Comparison of ENCODE assay signal across 30 mouse cellular contexts in the genomic region with DNA sequence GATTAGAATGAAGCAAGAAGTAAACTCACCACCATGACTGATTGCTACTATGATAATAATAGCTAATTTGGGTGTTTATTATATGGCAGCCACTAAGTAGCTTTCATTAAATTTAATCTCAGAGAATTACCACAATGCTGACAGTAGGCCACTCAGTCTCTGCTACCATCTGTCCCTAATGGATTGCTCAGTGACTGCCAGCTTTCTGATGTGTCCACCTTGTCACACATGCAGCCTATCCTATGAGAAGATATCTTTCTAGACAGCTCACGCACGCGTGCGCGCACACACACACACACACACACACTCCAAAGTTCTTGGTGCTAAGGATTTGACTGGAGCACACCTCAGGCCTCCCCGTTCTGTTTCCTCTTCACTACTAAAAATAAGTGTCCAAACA. TPM values are rescaled to one million over a fixed set of nuclear protein-coding genes. Genes with fewer than 3 reads are reported as not detected.
DNase-seq lines count a peak whose midpoint lies in the region; ATAC-seq and TF ChIP-seq lines count a peak whose summit lies in the region.
"Had no signal": no experiment of that assay in that cellular context is flagged by ENCODE, and none has a peak within 500 bp of the region (broad histone marks: within the 10 kb centered on the region; RNA-seq: fewer than 3 reads in every experiment).

No protein-coding gene starts in this region.

- 94% methylated on average over 6 of the region's 6 CpGs for WGBS in midbrain, postnatal 0 days
- WGBS in midbrain, embryonic 11.5 days, result 97% methylated on average over 6 of the region's 6 CpGs

- H3K4me3 ChIP-seq in midbrain, postnatal 0 days (ENCODE audit: low read depth, low read length), result no peak overlapping the region
- H3K4me3 ChIP-seq in midbrain, embryonic 11.5 days (ENCODE audit: low read depth, low read length), result no peak overlapping the region
- H3K4me3 ChIP-seq: embryonic facial prominence, embryonic 13.5 days; embryonic facial prominence, embryonic 15.5 days; erythroblast, embryonic 14.5 days; forebrain, embryonic 10.5 days; forebrain, embryonic 12.5 days had no signal

- H3K4me2 ChIP-seq in midbrain, postnatal 0 days (ENCODE audit: low read depth, low read length, poor library complexity, severe bottlenecking), result no peak overlapping the region
- no peak overlapping the region for H3K4me2 ChIP-seq in midbrain, embryonic 11.5 days
- H3K4me2 ChIP-seq: embryonic facial prominence, embryonic 13.5 days; embryonic facial prominence, embryonic 15.5 days; forebrain, embryonic 12.5 days had no signal

- H3K4me1 ChIP-seq in midbrain, postnatal 0 days (ENCODE audit: insufficient read depth, low read length), result no peaks in the 10 kb centered on the region
- no peaks in the 10 kb centered on the region for H3K4me1 ChIP-seq in midbrain, embryonic 11.5 days (ENCODE audit: control insufficient read depth, insufficient read depth, low read length)
- H3K4me1 ChIP-seq: forebrain, embryonic 10.5 days; forebrain, embryonic 12.5 days had no signal

- no peaks in the 10 kb centered on the region for H3K27me3 ChIP-seq in midbrain, postnatal 0 days (ENCODE audit: insufficient read depth, low read length)
- no peaks in the 10 kb centered on the region for H3K27me3 ChIP-seq in midbrain, embryonic 11.5 days (ENCODE audit: control insufficient read depth, insufficient read depth, low read length)
- H3K27me3 ChIP-seq: CH12.LX; embryonic facial prominence, embryonic 13.5 days; embryonic facial prominence, embryonic 15.5 days; forebrain, embryonic 12.5 days; Patski had no signal

- H3K36me3 ChIP-seq in midbrain, postnatal 0 days (ENCODE audit: insufficient read depth, low read length), result no peaks in the 10 kb centered on the region
- H3K36me3 ChIP-seq in midbrain, embryonic 11.5 days (ENCODE audit: control insufficient read depth, insufficient read depth, low read length), result no peaks in the 10 kb centered on the region
- H3K36me3 ChIP-seq: embryonic facial prominence, embryonic 13.5 days; embryonic facial prominence, embryonic 15.5 days; forebrain, embryonic 10.5 days; forebrain, embryonic 12.5 days; G1E had no signal

- DNase-seq in cerebellum, postnatal 10 days, result peak; percentile 14 to 15
- no peak for DNase-seq in cerebellum, adult 11-12 months
- peak; percentile 8 for DNase-seq in midbrain, postnatal 0 days (ENCODE audit: low spot score)
- no peak for DNase-seq in midbrain, embryonic 11.5 days (ENCODE audit: low spot score, missing footprints)
- DNase-seq in adrenal gland, postnatal 4 days (ENCODE audit: low spot score in 2 of 2), result no peak
- DNase-seq: adrenal gland, adult 8-10 months; adrenal gland, postnatal 14 days; adrenal gland, postnatal 36 days; B cell, adult 2 months; cerebellum, adult 11 months; cerebellum, adult 2 months; cerebellum, adult 9-10 months; cerebellum, postnatal 14 days; cerebellum, postnatal 36 days; embryo, embryonic 11 days had no signal

- no peaks in the 10 kb centered on the region for H3K9me3 ChIP-seq in midbrain, postnatal 0 days (ENCODE audit: low read length)
- no peaks in the 10 kb centered on the region for H3K9me3 ChIP-seq in midbrain, embryonic 11.5 days (ENCODE audit: control insufficient read depth, low read length)
- H3K9me3 ChIP-seq: embryonic facial prominence, embryonic 13.5 days; embryonic facial prominence, embryonic 15.5 days; forebrain, embryonic 10.5 days; forebrain, embryonic 12.5 days; G1E had no signal

- H3K9ac ChIP-seq in midbrain, postnatal 0 days (replicated peaks; ENCODE audit: low read length, poor library complexity, severe bottlenecking), result no peak overlapping the region
- H3K9ac ChIP-seq in midbrain, embryonic 11.5 days (ENCODE audit: low read length), result no peak overlapping the region
- H3K9ac ChIP-seq: embryonic facial prominence, embryonic 13.5 days; embryonic facial prominence, embryonic 15.5 days; forebrain, embryonic 12.5 days had no signal

- no peak for TF ChIP-seq CTCF in midbrain, postnatal 0 days (IDR thresholded peaks at IDR 0.05)

- H3K27ac ChIP-seq in midbrain, postnatal 0 days (ENCODE audit: low read depth, low read length), result no peak overlapping the region
- no peak overlapping the region for H3K27ac ChIP-seq in midbrain, embryonic 11.5 days (ENCODE audit: low read depth, low read length)
- H3K27ac ChIP-seq: embryonic facial prominence, embryonic 13.5 days; embryonic facial prominence, embryonic 15.5 days; forebrain, embryonic 10.5 days; forebrain, embryonic 12.5 days had no signal

- no peak for ATAC-seq in midbrain, postnatal 0 days (ENCODE audit: low FRiP score)
- no peak for ATAC-seq in midbrain, embryonic 11.5 days (ENCODE audit: low FRiP score)
- ATAC-seq: activated CD4-positive, CD25-positive, alpha-beta regulatory T cell, adult 4 months; CD4-positive, CD25-positive, alpha-beta regulatory T cell, adult 4 months; forebrain, embryonic 14.5 days; forebrain, embryonic 16.5 days; Patski had no signal

RNA-seq across cellular contexts. Expression of a gene that starts 7.7 kb away (rescaled TPM):
- 0.38 and 2.2 TPM in 2 replicates for total RNA-seq in midbrain, postnatal 0 days (2014; rRNA removed)
- polyA plus RNA-seq in midbrain, postnatal 0 days (2015; fragmentation: Nextera tagmentation; extraction: Ambion mirVana), result 0.86 and 1.3 TPM in 2 replicates
- polyA plus RNA-seq in midbrain, embryonic 11.5 days (2014; fragmentation: Nextera tagmentation; extraction: Ambion mirVana), result 0.61 and 0.62 TPM in 2 replicates
- 1 to 10 TPM in 1 of 2 experiments, under 1 TPM in 1; 0.90 to 1.0 TPM for total RNA-seq in adrenal gland, postnatal 4 days (2021)
- total RNA-seq: CH12.LX had no signal
- polyA plus RNA-seq: activated CD4-positive, CD25-positive, alpha-beta regulatory T cell, adult 4 months had no signal

RNA-seq across cellular contexts. Expression of a gene that starts 41.5 kb away (rescaled TPM):
- not detected in 2 replicates for total RNA-seq in midbrain, postnatal 0 days (2014; rRNA removed)
- not detected in 2 replicates for polyA plus RNA-seq in midbrain, postnatal 0 days (2015; fragmentation: Nextera tagmentation; extraction: Ambion mirVana)
- polyA plus RNA-seq in midbrain, embryonic 11.5 days (2014; fragmentation: Nextera tagmentation; extraction: Ambion mirVana), result not detected in 2 replicates
- not detected for total RNA-seq in adrenal gland, postnatal 4 days (2021)
- total RNA-seq: adrenal gland, adult 18-20 months; adrenal gland, adult 8-10 months; adrenal gland, postnatal 14 days; adrenal gland, postnatal 36 days; CH12.LX; common myeloid progenitor, adult 5-6 weeks; G1E had no signal
- polyA plus RNA-seq: activated CD4-positive, CD25-positive, alpha-beta regulatory T cell, adult 4 months; brain, embryonic 14.5 days; CD4-positive, CD25-positive, alpha-beta regulatory T cell, adult 4 months; cerebellum, adult 2 months; erythroblast, embryonic 14.5 days; forebrain, embryonic 14.5 days; forebrain, embryonic 16.5 days; G1E; Patski had no signal

Comparison
In these comparisons a context has a peak if more than half of its experiments do, and no peak if none do; other contexts are left out.
1. DNase-seq: peak in cerebellum, postnatal 10 days (2 of 2) and midbrain, postnatal 0 days (single experiment); none in cerebellum, adult 11-12 months (single experiment), midbrain, embryonic 11.5 days (single experiment) and adrenal gland, postnatal 4 days (0 of 2).